Mouse (Mus musculus) G1E-ER4 (cell line): ENCODE data around the gene Olfr907. TPM values are rescaled to one million over a fixed set of nuclear protein-coding genes. Genes with fewer than 3 reads are reported as not detected.

Experiments
- GATA1 ChIP-seq: IDR thresholded peaks from one replicate; pipeline ENCODE4 v1.8.0; 2012; ENCODE audit warnings: low read length, inconsistent platforms
- polyA plus RNA-seq: library from polyadenylated mRNA; stranded (reverse); fragments of >175 nt; gene quantifications from 2 replicates; pipeline ENCODE4 v1.2.3, GENCODE M21; 2012

The Olfr907 gene
- 0.06 TPM in 1 of 2 replicates, not detected in the other for polyA plus RNA-seq

- TF ChIP-seq GATA1: no peak
Measured at GRCm38 (mm10) chr9:38495501-38495900, at the start of gene Olfr907. Gene Olfr907 (plus strand): TSS chr9:38495801.

GRCm38 (mm10) chr9:38447352-38447751, 48.2 kb upstream of the Olfr907 start, which contains the start of gene Olfr902:
Gene Olfr902 (plus strand): TSS chr9:38447652.
- TF ChIP-seq GATA1: no peak

- TF ChIP-seq GATA1: no peak
Measured at GRCm38 (mm10) chr9:38462844-38463243, 32.8 kb upstream of the Olfr907 start, which contains the start of gene Olfr904. Gene Olfr904 (plus strand): TSS chr9:38463144.

- TF ChIP-seq GATA1: no peak
Measured at GRCm38 (mm10) chr9:38470807-38471206, 24.8 kb upstream of the Olfr907 start, which contains the start of gene Olfr905. Gene Olfr905 (plus strand): TSS chr9:38471107.

GRCm38 (mm10) chr9:38486785-38487184, 8.8 kb upstream of the Olfr907 start, which contains the start of gene Olfr906:
Gene Olfr906 (plus strand): TSS chr9:38487085.
- TF ChIP-seq GATA1: no peak

- TF ChIP-seq GATA1: no peak
Measured at GRCm38 (mm10) chr9:38512353-38512752, 16.8 kb downstream of the Olfr907 start.

- no peak for TF ChIP-seq GATA1
Measured at GRCm38 (mm10) chr9:38521280-38521679, 25.7 kb downstream of the Olfr907 start, which contains the start of gene Olfr911-ps1. Gene Olfr911-ps1 (plus strand): TSS chr9:38521580.

- no peak for TF ChIP-seq GATA1
Measured at GRCm38 (mm10) chr9:38537549-38537948, 41.9 kb downstream of the Olfr907 start, which contains the start of gene Olfr910. Gene Olfr910 (plus strand): TSS chr9:38537849.

Other genes starting within 250 kb of the Olfr907 start
- gene Olfr143, start 243.0 kb upstream of the Olfr907 start, polyA plus RNA-seq: not detected in 2 replicates
- gene Olfr895, start 227.9 kb upstream of the Olfr907 start, polyA plus RNA-seq: not detected in 2 replicates
- not detected in 2 replicates for gene Olfr896-ps1, start 204.7 kb upstream of the Olfr907 start, polyA plus RNA-seq
- gene Olfr25, start 166.7 kb upstream of the Olfr907 start, polyA plus RNA-seq: not detected in 2 replicates
- not detected in 2 replicates for gene Olfr898, start 147.4 kb upstream of the Olfr907 start, polyA plus RNA-seq
- not detected in 2 replicates for gene Olfr250, start 128.9 kb upstream of the Olfr907 start, polyA plus RNA-seq
- not detected in 2 replicates for gene Olfr251, start 118.7 kb upstream of the Olfr907 start, polyA plus RNA-seq
- gene Olfr147, start 94.1 kb upstream of the Olfr907 start, polyA plus RNA-seq: not detected in 2 replicates
- not detected in 2 replicates for gene Olfr901, start 66.3 kb upstream of the Olfr907 start, polyA plus RNA-seq
- not detected in 2 replicates for gene Olfr902, start 48.1 kb upstream of the Olfr907 start, polyA plus RNA-seq
- gene Olfr904, start 32.7 kb upstream of the Olfr907 start, polyA plus RNA-seq: not detected in 2 replicates
- not detected in 2 replicates for gene Olfr905, start 24.7 kb upstream of the Olfr907 start, polyA plus RNA-seq
- gene Olfr906, start 8.7 kb upstream of the Olfr907 start, polyA plus RNA-seq: not detected in 2 replicates
- not detected in 2 replicates for gene Olfr911-ps1, start 25.8 kb downstream of the Olfr907 start, polyA plus RNA-seq
- gene Olfr910, start 42.0 kb downstream of the Olfr907 start, polyA plus RNA-seq: not detected in 2 replicates
- gene Olfr912, start 84.4 kb downstream of the Olfr907 start, polyA plus RNA-seq: not detected in 2 replicates
- not detected in 2 replicates for gene Olfr913, start 97.0 kb downstream of the Olfr907 start, polyA plus RNA-seq
- not detected in 2 replicates for gene Olfr914, start 109.3 kb downstream of the Olfr907 start, polyA plus RNA-seq
- gene Olfr916, start 164.1 kb downstream of the Olfr907 start, polyA plus RNA-seq: not detected in 2 replicates
- not detected in 2 replicates for gene Olfr917, start 170.0 kb downstream of the Olfr907 start, polyA plus RNA-seq
- not detected in 2 replicates for gene Olfr918, start 178.8 kb downstream of the Olfr907 start, polyA plus RNA-seq
- not detected in 2 replicates for gene Olfr919, start 207.9 kb downstream of the Olfr907 start, polyA plus RNA-seq
- gene Vwa5a, start 222.5 kb downstream of the Olfr907 start, polyA plus RNA-seq: 0.40 and 0.56 TPM in 2 replicates